Mouse (Mus musculus) neural tube, embryonic 10.5 days (tissue): ENCODE measurements around the gene Rap2c.

Experiments
- DNase-seq: peaks from one replicate; pipeline ENCODE4 v3.0.0-alpha.2; 2017; ENCODE audit warnings: low spot score; ENCODE audit errors: extremely low spot score

The Rap2c gene

GRCm38 (mm10) chrX:50969907-50970306, 47.9 kb downstream of the Rap2c start:
- no peak for DNase-seq

DNA sequence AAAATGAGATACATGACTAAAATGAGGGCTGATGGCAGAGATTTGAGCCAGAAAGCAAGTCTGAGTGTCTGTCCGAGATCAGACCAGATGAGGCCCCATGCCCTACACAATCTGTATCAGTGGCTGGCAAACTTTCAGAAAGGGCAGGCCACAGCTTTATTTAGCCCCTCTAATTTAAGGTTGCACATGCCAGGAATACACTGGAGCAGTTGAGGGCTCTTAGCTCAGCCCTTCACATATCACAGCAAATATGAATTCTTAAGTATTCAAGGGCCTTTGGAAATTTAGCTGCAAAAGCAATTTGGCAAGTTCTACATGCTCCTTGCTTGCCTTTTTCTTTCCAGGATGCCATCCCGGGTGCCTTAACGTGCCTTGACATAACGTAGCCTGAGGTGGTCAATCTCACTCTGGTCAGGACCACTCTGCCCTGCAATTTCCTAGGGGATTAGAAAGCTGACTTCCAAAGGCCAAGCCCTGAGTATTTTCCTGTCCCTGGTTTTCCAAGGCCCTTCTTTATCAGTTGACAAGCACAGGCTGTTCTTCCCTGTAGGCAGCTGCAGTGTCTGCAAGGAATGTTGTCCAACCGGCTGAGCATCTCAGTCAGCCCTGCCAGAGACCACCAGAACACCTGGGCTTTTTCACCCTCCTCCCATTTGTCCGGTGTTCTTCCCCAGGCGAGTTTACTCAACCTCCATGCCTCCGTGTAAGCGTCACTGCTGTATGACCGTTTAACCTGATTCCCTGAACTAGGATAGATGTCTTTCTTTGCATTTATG, 49.5 kb downstream of the Rap2c start:
- no peak for DNase-seq

DNA sequence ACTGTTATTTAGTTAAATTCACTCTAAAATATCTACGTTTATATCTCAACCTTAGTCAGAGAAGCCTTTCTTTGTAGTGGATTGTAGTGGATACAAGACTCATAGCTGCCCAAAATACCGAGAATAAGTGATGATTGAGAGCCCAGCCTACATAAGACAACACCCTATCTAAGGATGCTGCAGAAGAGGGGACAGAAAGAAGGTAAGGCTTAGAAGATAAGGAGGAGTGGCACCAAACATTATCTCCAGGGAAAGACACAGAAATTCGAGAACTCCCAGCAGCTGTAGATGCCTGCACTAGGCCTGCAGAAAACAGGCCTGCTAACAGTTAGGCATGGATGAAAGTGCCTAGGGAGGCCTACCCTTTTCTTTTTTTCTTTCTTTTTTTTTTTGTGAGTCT, 52.7 kb downstream of the Rap2c start:
- DNase-seq = no peak

DNA sequence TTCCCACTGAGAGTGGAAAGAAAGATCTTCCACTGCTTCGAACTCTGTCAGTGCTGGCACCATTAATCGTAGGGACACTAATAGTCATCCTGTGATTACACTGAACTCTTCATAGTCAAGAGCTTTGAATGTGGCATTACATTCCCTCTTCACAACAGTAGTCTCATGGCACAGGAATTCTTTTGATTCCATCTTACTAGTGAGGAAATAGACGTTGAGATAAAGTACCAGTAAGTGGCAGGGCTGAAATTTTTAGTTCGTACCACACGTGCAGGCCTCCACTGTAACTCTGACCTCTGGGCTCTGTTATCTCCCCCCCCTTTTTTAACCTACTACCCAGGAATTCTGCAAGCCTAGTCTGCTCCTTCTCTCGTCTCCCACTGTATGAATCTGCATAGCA, 54.9 kb downstream of the Rap2c start:
- no peak for DNase-seq
